Mouse (Mus musculus) effector memory CD4-positive, alpha-beta T cell, adult 7 months (primary cell): ENCODE results near the gene Ctdnep1. TPM values are rescaled to one million over a fixed set of nuclear protein-coding genes. Genes with fewer than 3 reads are reported as not detected.

Source experiments
- polyA plus RNA-seq: library from polyadenylated mRNA; unstranded; fragments of 100-300 nt; shearing (Covaris generic); gene quantifications from one replicate; pipeline ENCODE4 v1.2.1, GENCODE M21; 2017

Gene Ctdnep1
- polyA plus RNA-seq, result 34.3 TPM

DNA sequence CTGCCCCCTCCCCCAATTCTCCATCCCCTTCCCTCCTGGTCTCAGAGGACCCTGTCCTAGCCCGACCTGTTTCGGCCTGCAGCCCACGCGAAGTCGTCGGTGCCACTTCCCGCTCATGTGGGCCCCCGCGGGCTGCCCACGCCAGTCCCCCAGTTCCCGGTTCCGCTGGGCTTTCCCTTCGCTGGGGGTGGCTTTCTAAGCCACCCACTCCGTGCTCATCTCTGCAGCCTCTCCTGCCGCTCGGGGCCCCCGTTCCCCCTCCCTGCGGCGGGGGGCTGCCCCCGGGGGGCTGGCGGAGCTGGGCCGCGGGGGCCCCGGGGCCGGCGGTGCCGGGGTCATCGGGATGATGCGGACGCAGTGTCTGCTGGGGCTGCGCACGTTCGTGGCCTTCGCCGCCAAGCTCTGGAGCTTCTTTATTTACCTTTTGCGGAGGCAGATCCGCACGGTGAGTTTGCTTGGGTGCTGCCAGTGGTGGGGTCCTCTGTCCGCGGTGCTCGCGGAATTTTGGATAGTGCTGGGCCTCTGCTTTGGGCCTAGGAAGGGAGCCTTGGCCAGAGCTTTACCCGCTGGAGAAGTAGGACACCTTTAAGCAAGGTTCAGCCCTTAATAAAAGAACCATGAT, at the start of gene Ctdnep1:
Gene Ctdnep1, plus strand, starts transcription at position 16 of the 622 bp plus-strand sequence.

DNA sequence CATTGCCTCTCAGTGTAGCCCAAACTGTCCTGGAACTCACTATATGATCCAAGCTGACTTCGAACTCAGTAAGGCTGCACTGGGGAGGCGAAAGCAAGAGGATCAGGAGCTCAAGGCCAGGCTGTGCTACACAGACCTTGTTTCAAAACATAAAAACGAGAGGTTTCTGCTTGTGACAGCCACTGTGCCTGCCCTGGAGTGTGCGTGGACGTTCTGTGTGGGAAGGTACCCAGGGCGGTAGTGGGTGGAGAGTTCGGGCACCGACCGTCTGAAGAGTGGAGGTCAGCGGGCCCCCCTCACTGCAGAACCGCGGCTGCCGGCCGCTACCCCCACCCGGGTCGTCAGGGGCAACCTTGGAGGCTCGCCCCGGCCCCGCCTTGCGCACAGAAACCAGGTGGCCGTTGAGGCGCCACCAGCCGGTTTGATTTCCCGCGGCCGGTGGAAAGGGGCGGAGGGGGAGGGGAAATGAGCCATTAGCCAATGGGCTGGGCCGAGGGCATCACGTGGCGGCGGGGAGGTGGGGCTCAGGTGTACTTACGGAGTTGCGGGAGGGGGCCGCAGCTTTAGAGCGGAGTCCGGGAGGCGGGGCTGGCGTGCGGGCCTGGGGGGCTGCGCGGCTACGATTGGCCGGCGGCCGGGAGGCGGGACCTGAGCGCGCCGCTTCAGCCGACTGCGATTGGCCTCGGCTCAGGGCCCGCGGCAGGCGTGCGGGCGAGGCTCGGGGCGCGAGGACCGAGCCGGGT, 45.6 kb upstream of the Ctdnep1 start, which contains the start of gene Ybx2:
Gene Ybx2, plus strand, starts transcription at position 660 of the 743 bp plus-strand sequence.

DNA sequence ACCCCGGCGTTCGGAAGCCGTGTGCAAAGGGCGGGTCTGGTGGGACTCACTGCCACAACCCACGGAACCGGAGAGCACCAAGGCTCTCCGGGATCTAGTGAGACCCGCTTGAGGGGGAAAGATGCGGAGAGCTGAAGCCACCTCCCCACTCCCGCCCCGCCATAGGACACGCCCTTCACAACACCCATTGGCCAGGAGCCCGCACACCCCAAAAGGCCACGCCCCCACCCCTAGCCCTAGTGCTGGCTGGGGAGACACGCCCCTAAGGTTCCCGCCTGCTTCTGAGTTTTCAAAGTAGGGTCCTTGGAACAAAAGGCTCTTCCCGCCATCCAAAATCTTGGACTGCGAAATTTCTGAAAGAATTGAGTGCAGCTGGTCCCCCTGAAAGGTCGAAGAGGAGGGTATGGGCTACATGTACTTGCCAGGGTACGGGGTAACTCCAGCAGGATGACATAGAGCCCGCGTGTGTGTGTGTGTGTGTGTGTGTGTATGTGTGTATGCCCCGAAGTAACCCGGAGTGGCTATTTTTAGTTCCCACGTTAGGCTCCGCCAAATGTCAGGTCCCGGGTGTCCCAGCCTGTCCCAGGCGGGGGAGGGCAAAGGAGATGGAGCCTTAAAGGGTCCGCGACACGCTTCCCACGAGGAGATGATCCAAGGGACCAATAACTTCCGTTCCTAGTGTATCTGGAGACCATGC, 32.7 kb upstream of the Ctdnep1 start, which contains the start of gene Slc2a4:
Gene Slc2a4, minus strand, starts transcription at position 123 of the 697 bp plus-strand sequence.

DNA sequence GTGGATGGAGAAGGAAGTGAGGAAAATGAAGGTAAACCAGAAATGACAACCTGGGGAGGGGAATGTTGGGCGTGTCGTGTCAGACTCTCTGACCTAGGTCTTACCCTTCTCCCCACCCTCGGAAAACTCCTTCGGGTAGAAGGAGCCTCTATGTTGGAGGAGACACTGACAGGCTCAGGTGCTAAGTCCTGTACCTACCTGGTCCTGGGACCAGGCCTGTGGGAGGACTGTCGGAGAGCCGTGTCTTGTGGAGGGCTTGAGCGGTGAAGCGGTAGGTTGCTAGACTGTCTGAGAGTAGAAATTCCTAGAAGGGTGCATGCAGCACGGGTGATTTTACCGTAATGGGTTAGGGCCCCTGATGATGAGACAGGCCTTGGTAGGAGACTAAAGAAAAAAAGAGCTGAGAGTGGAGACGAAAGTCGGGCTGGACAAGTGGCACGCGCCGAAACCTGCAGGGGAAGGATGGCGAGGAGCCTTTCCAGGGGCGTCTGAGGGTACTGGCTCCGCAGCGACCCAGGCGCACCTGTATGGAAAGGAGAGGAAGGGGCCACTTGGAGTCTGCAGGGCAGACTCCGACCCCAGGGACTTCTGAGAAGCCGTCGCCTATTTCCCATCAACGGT, 16.2 kb upstream of the Ctdnep1 start, which contains the start of gene Cldn7:
Gene Cldn7, plus strand, starts transcription at position 130 of the 621 bp plus-strand sequence.

DNA sequence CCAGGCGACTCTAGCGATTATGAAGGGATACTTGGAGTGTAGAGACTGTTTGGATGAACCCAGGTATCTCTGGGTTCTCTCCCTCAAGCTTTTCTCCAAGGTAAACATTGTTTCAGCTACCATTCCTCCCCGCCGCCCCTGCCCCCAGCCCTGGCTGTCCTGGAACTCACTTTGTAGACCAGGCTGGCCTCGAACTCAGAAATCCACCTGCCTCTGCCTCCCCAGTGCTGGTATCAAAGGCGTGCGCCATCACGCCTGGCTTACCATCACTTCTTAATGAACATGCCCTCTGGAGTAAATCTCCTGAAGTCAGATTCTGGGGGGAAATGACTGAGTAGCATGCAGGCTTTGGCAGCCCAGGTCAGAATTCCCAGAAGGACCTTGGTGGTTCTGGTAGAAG, 1.3 kb downstream of the Ctdnep1 start, which contains the start of gene Elp5:
Gene Elp5, minus strand, starts transcription at position 293 of the 400 bp plus-strand sequence.

DNA sequence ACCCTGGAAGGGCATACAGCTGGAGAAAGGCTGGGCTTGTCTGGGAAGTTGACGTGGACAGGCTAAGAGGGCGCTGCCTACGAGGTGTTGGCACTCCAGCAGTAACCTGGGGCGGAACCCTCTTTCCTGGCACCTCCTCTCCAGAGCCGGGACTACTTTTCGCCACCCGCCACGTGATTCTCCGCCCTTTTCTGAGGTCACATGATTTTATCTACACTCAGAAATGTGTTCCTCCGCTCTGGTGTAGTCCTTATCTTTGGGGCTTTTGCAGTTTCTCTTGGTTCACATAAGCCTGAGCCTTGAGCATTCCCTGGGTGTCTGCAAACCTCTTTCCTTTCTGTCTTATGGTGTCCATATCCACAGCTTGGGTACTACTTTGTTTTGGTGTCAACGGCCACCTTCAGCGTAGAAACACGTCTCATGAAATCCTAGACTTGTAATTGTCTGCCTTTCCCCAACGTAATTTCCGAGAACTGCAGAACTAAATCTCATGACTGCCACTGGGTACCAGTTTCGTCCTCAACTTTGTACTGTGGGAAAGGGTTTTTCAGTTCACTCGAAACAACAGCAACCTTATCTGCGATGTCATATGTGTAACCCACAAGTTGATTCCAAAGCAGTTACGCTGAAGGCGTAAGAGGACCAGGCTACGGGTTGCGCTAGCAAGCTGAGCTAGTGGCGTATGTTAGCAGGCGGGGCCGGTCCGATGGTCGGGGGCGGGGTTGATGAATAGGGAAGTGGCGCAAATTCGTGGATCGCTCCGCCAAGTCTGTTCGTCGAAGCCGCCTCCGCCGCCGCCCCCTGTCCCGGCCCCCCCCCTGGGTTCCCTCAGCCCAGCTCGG, 10.1 kb downstream of the Ctdnep1 start, which contains the start of gene Gabarap:
Gene Gabarap, plus strand, starts transcription at position 294 of the 842 bp plus-strand sequence.

DNA sequence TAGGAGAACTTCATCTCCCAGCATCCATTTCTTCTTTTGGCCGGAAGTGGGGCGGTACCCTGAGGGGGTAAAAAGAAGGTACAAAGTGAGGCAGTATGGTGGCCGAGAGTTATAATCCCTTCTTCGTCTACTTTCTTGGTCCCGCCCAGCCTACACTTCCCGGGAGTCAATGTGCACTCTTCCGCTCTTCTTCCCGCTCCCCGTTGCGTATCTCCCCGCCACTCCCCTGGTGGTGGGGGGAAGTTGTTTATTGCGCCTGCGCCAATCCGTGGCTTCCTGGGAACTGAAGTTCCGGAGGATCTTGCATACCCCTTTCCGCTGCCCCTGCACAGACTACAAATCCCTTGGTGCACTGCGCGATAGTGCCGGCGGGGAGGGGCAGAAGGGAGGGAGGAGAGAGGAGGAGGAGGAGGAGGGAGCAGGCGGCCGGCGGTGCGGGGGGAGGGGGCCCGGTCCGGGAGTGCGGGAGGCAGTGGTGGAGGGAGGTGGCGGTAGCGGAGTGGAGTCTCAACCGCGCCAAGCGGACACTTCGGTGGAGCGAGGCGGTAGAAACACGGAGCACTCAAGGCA, 14.5 kb downstream of the Ctdnep1 start, which contains the start of gene Phf23:
Gene Phf23, plus strand, starts transcription at position 387 of the 570 bp plus-strand sequence.

DNA sequence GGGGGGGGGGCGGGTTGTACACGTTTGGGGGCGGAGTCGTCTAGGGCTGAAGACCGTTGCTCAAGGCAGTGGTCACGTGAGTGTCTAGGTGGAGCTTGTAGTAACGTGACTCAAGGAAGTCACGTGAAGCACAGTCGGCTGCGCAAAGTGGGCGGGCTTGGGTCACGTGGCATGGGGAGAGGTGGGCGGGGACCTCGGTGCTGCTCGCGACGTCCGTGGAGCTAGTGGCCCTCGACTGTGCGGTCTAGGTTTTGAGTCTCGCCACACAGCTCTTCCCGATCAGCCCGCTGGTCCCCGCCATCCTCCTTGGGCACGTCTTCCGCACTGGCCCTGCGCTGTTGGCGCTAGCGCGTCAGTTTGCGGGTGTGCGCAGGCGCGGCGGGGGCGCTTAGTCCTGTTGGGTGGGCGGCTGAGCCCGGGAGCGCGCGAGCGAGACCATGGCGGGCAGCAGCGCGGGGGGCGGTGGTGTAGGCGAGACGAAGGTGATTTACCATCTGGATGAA, 19.5 kb downstream of the Ctdnep1 start, which contains the start of gene Dvl2:
Gene Dvl2, plus strand, starts transcription at position 200 of the 503 bp plus-strand sequence.

DNA sequence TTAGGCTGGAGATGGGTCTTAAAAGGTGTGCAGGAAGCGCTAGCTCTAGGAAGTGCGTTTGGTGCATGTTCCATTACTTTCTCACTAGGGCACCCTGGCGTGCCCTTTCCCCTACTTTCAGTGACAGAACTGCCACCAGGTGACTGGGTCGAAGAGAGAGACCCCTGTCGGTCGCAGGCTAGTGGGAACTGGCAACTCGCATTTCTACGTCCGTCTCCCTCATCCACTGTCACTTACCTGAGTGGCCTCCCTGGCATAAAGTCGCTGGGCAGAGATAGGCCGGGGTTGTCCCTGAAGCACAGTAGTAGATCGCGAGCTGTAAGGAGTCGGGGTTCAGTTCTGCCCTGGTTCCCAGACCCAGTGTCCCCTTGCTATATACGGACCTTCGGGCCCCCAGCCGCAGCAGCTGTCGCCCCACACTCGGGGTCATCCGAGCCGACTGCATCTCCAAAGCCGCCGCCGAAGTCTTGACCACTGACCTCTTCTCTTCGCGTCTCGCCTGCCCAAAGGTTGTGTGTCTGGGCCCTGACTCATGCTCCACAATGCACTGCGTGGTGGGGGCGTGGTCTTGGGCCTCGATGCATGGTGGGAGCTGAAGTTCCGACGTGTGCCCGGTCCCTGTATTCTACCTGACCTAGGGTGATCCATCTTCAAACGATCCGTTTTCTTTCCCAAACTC, 34.1 kb downstream of the Ctdnep1 start, which contains the start of gene Acadvl:
Gene Acadvl, minus strand, starts transcription at position 532 of the 679 bp plus-strand sequence.

DNA sequence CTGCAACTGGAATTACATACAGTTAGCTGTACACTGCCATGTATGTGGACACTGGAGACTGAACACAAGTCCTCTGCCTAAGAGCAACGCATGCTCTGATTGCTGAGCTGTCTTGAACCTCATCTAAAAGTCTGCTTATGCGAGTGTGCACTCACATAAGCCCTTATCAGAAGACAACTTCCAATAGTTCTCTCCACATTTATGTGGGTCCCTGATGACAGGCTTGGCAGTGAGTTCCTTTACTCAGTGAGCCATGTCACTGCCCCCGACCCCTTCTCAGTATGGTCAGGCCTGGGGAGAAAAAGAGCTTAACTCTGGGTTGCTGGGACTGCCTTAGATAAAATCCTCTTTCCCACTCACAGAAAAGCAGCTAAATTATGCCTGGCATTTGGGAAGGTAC, 35.7 kb downstream of the Ctdnep1 start, which contains the start of gene Dlg4:
Gene Dlg4, plus strand, starts transcription at position 274 of the 400 bp plus-strand sequence.

Other genes with a start within 250 kb of the Ctdnep1 start
- gene Polr2a, start 222.5 kb upstream of the Ctdnep1 start, polyA plus RNA-seq, result 51.9 TPM
- 0.26 TPM for gene Slc35g3, start 219.2 kb upstream of the Ctdnep1 start, polyA plus RNA-seq
- 4.2 TPM for gene Zbtb4, start 215.2 kb upstream of the Ctdnep1 start, polyA plus RNA-seq
- 0.52 TPM for gene Chrnb1, start 185.2 kb upstream of the Ctdnep1 start, polyA plus RNA-seq
- gene Fgf11, start 179.3 kb upstream of the Ctdnep1 start, polyA plus RNA-seq, result not detected
- not detected for gene Tmem102, start 175.5 kb upstream of the Ctdnep1 start, polyA plus RNA-seq
- 0.16 TPM for gene Gm39566, start 165.9 kb upstream of the Ctdnep1 start, polyA plus RNA-seq
- gene Spem2, start 162.7 kb upstream of the Ctdnep1 start, polyA plus RNA-seq, result 0.39 TPM
- gene Spem1, start 159.0 kb upstream of the Ctdnep1 start, polyA plus RNA-seq, result not detected
- 0.15 TPM for gene Nlgn2, start 143.4 kb upstream of the Ctdnep1 start, polyA plus RNA-seq
- 44.3 TPM for gene Tmem256, start 142.6 kb upstream of the Ctdnep1 start, polyA plus RNA-seq
- gene Plscr3, start 134.8 kb upstream of the Ctdnep1 start, polyA plus RNA-seq, result 8.5 TPM
- gene Tnk1, start 122.4 kb upstream of the Ctdnep1 start, polyA plus RNA-seq, result 0.27 TPM
- gene Tmem95, start 103.1 kb upstream of the Ctdnep1 start, polyA plus RNA-seq, result not detected
- gene Kctd11, start 99.8 kb upstream of the Ctdnep1 start, polyA plus RNA-seq, result 0.95 TPM
- gene Acap1, start 85.6 kb upstream of the Ctdnep1 start, polyA plus RNA-seq, result 485 TPM
- gene 2810408A11Rik, start 80.2 kb upstream of the Ctdnep1 start, polyA plus RNA-seq, result 1.6 TPM
- 7.3 TPM for gene Neurl4, start 80.1 kb upstream of the Ctdnep1 start, polyA plus RNA-seq
- 235 TPM for gene Gps2, start 67.3 kb upstream of the Ctdnep1 start, polyA plus RNA-seq
- gene Eif5a, start 59.2 kb upstream of the Ctdnep1 start, polyA plus RNA-seq, result 1,038 TPM
- gene Ybx2, start 45.4 kb upstream of the Ctdnep1 start, polyA plus RNA-seq, result not detected
- gene Slc2a4, start 33.0 kb upstream of the Ctdnep1 start, polyA plus RNA-seq, result not detected
- gene Cldn7, start 16.4 kb upstream of the Ctdnep1 start, polyA plus RNA-seq, result not detected
- 57.5 TPM for gene Elp5, start 1.4 kb downstream of the Ctdnep1 start, polyA plus RNA-seq
- gene Gabarap, start 10.0 kb downstream of the Ctdnep1 start, polyA plus RNA-seq, result 358 TPM
- 52.1 TPM for gene Phf23, start 14.6 kb downstream of the Ctdnep1 start, polyA plus RNA-seq
- 15.5 TPM for gene Dvl2, start 19.4 kb downstream of the Ctdnep1 start, polyA plus RNA-seq
- gene Acadvl, start 34.3 kb downstream of the Ctdnep1 start, polyA plus RNA-seq, result 101 TPM
- gene Dlg4, start 35.8 kb downstream of the Ctdnep1 start, polyA plus RNA-seq, result 6.9 TPM
- gene Asgr1, start 72.9 kb downstream of the Ctdnep1 start, polyA plus RNA-seq, result not detected
- not detected for gene Asgr2, start 111.5 kb downstream of the Ctdnep1 start, polyA plus RNA-seq
- gene Mgl2, start 149.2 kb downstream of the Ctdnep1 start, polyA plus RNA-seq, result not detected
- gene Clec10a, start 175.0 kb downstream of the Ctdnep1 start, polyA plus RNA-seq, result not detected
- not detected for gene Slc16a11, start 231.6 kb downstream of the Ctdnep1 start, polyA plus RNA-seq
- gene Slc16a13, start 239.9 kb downstream of the Ctdnep1 start, polyA plus RNA-seq, result 0.65 TPM
- 0.11 TPM for gene Bcl6b, start 248.6 kb downstream of the Ctdnep1 start, polyA plus RNA-seq